Mouse (Mus musculus) kidney, embryonic 15.5 days (tissue): ENCODE measurements around the gene Hoxa2. TPM values are rescaled to one million over a fixed set of nuclear protein-coding genes. Genes with fewer than 3 reads are reported as not detected.

ENCODE experiments used
- ATAC-seq: fragments of 200-750 bp; cut with Nextera tagmentation; replicated peaks from 2 replicates; pipeline ENCODE4 v1.8.0; 2017; ENCODE audit warnings: moderate TSS enrichment; ENCODE audit not compliant: low FRiP score
- H3K27ac ChIP-seq: fragments of 300-500 bp; sonication (generic); 2 replicates; pipeline ENCODE4 v1.5.1; 2015; ENCODE audit warnings: mild to moderate bottlenecking, inconsistent platforms
- H3K27me3 ChIP-seq: fragments of 300-500 bp; sonication (generic); 2 replicates; pipeline ENCODE4 v1.6.1; 2015; ENCODE audit warnings: inconsistent platforms
- H3K36me3 ChIP-seq: fragments of 300-500 bp; sonication (generic); 2 replicates; pipeline ENCODE4 v1.6.1; 2015; ENCODE audit warnings: inconsistent platforms
- H3K4me1 ChIP-seq: fragments of 300-500 bp; sonication (generic); 2 replicates; pipeline ENCODE4 v1.6.1; 2015; ENCODE audit warnings: inconsistent platforms
- H3K4me2 ChIP-seq: fragments of 300-500 bp; sonication (generic); 2 replicates; pipeline ENCODE4 v1.6.1; 2015; ENCODE audit warnings: moderate library complexity, mild to moderate bottlenecking, inconsistent platforms
- H3K4me3 ChIP-seq: fragments of 300-500 bp; sonication (generic); replicated peaks from 2 replicates; pipeline ENCODE4 v1.5.1; 2015; ENCODE audit warnings: mild to moderate bottlenecking, inconsistent platforms
- H3K9ac ChIP-seq: fragments of 300-500 bp; sonication (generic); 2 replicates; pipeline ENCODE4 v1.6.1; 2015; ENCODE audit warnings: mild to moderate bottlenecking, inconsistent platforms
- H3K9me3 ChIP-seq: fragments of 300-500 bp; sonication (generic); replicated peaks from 2 replicates; pipeline ENCODE4 v1.6.1; 2016; ENCODE audit warnings: inconsistent platforms
- WGBS: fragments of 180-500 bp; shearing (Covaris S2); methylation state at CpG from one replicate; pipeline ENCODE4 v1.1.7; 2015; ENCODE audit warnings: mixed read lengths; 5-methylcytosine and 5-hydroxymethylcytosine counted together
- polyA plus RNA-seq: library from polyadenylated mRNA; unstranded; fragments of >200 nt; fragmentation: Nextera tagmentation; extraction: Ambion mirVana; gene quantifications from 2 replicates; pipeline ENCODE4 v1.2.1, GENCODE M21; 2015

Gene Hoxa2
- polyA plus RNA-seq, 1 experiment from 2014 or later = 2.2 TPM

DNA sequence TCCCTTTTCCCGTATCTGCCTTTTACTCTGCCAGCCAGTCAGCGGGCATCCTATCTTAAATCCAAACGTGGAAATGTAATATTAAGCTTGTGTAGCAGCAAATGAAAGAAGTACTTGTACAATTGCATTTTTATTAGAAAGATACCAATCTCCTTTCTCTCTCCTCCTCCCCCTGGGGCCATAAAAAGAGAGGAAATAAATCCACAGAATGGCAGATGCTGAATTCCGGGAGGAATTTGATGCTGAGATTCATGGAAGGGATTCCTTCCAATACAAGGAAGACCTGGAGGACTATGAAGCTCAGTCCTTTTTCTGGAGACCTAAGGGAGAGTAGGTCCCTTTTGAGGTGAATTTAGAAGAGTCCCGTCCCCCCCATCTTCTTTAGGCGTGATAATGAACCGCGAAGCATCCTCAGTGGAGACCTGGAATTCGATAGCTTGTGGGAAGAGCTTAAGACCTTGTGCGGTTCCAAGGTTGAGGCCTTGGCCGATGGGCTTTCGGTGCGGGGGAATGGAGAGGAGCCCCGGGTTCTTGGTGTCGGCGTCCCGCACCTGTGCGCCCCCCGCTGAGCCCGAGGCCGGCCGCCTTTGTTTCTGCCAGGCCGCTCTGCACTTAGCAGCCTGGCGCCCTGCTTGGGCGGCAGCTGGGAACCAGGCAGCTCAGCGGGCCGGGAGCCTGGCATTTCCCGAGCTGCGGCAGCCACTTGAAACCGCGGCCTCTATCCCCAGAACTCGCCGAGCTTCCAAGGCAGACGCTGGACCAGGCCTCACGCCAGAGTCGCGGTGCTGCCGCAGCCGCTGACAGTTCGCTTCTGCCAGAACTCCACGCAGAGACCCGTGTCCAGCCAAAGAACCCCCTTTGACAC, 3.8 kb upstream of the Hoxa2 start:
- Histone ChIP-seq H3K9ac (peak overlapping the region; percentile 23; the same call in 1 of the 2 replicates), H3K9me3 (no peaks in the 10 kb centered on the region), H3K27ac (peak overlapping the region; percentile 90), H3K36me3 (0 out of 2 replicates have a peak, but pooled peaks cover 4% of the 10 kb centered on the region), H3K4me2 (peak overlapping the region; percentile 49), H3K27me3 (no peaks in the 10 kb centered on the region), H3K4me3 (peak overlapping the region; percentile 14), H3K4me1 (peaks cover 95% of the 10 kb centered on the region)
- no peak for ATAC-seq
- 10% methylated on average over 42 of the region's 42 CpGs for WGBS

DNA sequence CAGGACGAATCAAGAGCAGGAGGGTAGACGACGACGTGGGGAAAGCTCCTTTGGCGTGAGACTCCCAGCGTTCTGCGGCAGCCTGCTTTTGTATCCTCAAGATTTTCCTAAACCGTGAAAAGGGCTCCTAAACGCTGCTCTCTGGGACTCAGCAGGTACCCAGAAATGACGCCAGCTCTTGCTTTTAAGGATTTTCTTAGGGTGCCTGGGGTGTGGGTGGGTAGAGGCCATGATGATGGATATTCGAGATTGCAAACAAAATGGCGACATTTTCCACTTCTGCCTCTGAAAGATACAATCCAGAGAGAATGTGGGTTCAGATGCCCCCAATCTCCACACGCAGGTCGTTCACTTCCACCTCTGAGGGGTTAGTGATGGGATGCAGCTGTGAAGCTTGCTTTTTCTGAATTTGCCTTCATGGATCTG, 3.1 kb upstream of the Hoxa2 start:
- no peaks in the 10 kb centered on the region for H3K27me3 ChIP-seq
- no peak for ATAC-seq
- peaks cover 95% of the 10 kb centered on the region for H3K4me1 ChIP-seq
- H3K9ac ChIP-seq = no peak overlapping the region
- H3K27ac ChIP-seq = peak overlapping the region; percentile 90
- WGBS = 33% methylated on average over 14 of the region's 14 CpGs
- H3K4me3 ChIP-seq = no peak overlapping the region
- H3K4me2 ChIP-seq = 0 out of 2 replicates have a peak overlapping the region, but pooled peaks have one; percentile 49
- H3K36me3 ChIP-seq = 0 out of 2 replicates have a peak, but pooled peaks cover 4% of the 10 kb centered on the region
- H3K9me3 ChIP-seq = no peaks in the 10 kb centered on the region

DNA sequence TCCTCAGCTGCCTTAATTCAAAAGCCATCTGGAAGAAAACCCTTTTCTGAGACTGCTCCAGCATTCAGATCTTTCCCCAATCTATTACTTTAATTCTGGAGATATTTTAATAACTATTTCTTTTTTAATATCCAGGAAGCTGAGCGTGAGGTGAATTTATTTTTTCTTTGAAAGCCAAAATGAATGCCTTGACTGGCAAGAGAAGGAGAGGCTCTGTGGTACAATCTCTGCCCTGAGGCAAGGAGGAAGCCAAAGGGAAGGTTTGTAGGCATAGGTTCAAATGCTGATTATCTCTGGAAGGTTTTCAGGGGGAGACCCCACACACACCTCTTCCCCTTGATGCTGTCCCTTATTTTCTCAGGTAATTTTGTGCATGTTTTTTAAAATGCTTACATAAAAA, 2.5 kb upstream of the Hoxa2 start:
- 47% methylated on average over 1 of the region's 1 CpGs for WGBS
- H3K27me3 ChIP-seq = no peaks in the 10 kb centered on the region
- H3K9me3 ChIP-seq = no peaks in the 10 kb centered on the region
- H3K4me1 ChIP-seq = peaks cover 94% of the 10 kb centered on the region
- peak overlapping the region; percentile 49; the same call in 1 of the 2 replicates for H3K4me2 ChIP-seq
- 0 out of 2 replicates have a peak overlapping the region, but pooled peaks have one; percentile 3 for H3K4me3 ChIP-seq
- H3K27ac ChIP-seq = peak overlapping the region; percentile 90
- ATAC-seq = no peak
- H3K36me3 ChIP-seq = 0 out of 2 replicates have a peak, but pooled peaks cover 4% of the 10 kb centered on the region
- no peak overlapping the region for H3K9ac ChIP-seq

DNA sequence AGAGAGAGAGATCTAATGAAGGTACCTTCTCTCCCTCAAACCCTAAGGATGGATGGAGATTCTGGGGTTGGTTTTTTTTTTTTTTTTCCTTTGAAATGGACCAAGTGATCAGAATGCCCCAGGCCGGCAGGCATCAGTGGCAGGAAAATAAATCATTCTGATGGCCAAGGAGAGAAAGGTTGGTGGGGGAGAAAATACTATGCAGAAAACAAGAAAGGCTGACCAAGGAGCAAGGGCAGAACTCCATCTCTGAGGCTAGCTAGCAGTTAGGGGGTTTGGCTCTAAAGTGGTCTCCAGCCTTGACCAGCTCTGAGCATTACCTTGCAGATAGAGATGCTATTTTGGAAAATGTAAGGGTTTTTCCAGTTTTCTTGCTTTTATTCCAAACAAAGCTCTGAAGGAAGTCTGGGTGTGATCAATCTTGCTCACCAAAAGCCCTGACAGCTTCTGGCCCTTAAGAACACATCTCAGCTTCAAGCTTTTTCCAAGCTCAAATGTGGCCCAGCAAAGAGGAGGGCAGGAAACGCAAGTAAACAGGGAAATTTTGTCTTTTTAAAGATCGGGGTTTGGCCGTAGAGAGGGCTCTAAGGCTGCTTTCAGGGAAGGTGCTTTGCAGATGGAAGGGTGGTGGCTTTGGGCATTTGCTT, 1.9 kb upstream of the Hoxa2 start:
- H3K9ac ChIP-seq = peak overlapping the region; percentile 12; the same call in 1 of the 2 replicates
- 28% methylated on average over 4 of the region's 4 CpGs for WGBS

DNA sequence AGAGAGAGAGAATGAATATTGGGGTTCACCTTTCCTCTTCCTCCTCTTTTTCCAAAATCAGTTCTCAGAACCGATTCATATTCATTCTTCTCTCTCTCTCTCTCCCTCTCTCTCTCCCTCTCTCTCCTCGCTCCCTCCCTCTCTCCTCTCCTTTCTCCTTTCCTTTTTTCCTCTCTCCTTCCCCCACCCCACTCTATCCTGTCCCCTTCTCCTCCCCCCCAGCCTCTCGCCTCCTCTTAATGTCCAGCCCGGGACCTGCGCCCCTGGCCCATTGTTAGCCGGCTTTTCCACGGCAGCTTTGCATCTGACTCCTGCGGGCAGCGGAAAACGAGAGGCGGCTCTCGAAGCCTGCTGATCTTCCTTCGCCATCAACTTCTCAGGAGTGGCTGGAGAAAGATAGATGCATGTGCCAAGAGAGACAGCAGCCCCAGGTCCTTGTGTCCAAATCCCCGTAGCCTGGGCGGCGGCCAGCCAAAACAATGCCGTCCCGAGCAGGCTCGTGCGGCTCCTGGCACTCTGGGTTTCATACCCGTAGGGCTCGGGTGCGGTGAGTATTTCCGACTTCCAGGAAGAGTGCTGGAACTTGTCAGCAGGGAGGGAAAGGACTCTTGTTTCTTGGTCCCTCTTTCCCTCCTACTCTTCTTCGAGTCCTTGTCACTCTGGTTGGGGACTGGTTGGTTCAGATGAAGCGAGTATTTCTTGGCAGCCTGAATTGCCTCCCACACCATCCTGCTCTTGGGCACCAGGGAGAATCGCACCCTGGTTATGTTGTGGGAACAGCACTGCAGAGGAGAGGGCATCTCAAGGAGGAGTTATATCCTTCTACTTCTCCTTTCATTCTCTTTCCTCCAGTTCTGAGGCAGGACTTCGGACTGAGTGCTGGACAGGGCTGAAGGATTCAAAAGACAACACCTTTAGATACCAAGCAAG, 1.1 kb upstream of the Hoxa2 start:
- peak overlapping the region; percentile 21 for H3K9ac ChIP-seq
- ATAC-seq = no peak
- no peaks in the 10 kb centered on the region for H3K27me3 ChIP-seq
- WGBS = 6% methylated on average over 28 of the region's 28 CpGs
- H3K36me3 ChIP-seq = 0 out of 2 replicates have a peak, but pooled peaks cover 4% of the 10 kb centered on the region
- H3K9me3 ChIP-seq = no peaks in the 10 kb centered on the region
- H3K4me1 ChIP-seq = peaks cover 91% of the 10 kb centered on the region
- H3K27ac ChIP-seq = peak overlapping the region; percentile 90
- peak overlapping the region; percentile 77 for H3K4me2 ChIP-seq
- peak overlapping the region; percentile 19 for H3K4me3 ChIP-seq

More for the DNA sequence above, 1.9 kb upstream of the Hoxa2 start:
- Histone ChIP-seq H3K27ac (peak overlapping the region; percentile 90), H3K4me2 (peak overlapping the region; percentile 49; the same call in 1 of the 2 replicates), H3K4me3 (0 out of 2 replicates have a peak overlapping the region, but pooled peaks have one; percentile 3), H3K9me3 (no peaks in the 10 kb centered on the region), H3K4me1 (peaks cover 94% of the 10 kb centered on the region), H3K27me3 (no peaks in the 10 kb centered on the region), H3K36me3 (0 out of 2 replicates have a peak, but pooled peaks cover 4% of the 10 kb centered on the region)
- ATAC-seq = no peak

DNA sequence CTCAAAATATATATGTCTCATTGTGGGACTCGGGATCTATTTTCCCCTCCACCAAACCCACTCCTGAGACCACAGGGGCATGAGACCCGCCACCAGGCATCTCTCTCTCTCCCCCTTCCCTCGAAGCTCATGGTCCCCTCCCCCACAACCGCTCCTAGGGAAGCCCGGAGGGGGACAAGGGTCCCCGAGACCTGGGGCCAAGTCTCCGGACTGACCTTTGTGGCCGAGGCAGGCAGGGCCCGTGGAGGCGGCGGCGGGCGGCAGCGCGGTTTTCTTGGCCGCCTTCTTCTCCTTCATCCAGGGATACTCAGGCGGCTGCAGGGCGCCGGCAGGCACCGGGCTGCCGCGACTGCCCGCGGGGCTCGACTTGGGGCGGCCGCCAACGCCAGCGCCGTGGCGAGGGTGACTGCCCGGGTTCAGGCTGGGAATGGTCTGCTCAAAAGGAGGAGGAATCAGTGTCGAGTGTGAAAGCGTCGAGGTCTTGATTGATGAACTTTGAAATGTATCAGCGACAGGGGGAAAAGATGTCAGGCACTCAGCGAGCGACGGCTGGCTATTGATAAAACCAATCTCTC, 493 bp downstream of the Hoxa2 start:
- peak overlapping the region; percentile 44 for H3K4me3 ChIP-seq
- H3K27me3 ChIP-seq = no peaks in the 10 kb centered on the region
- no peaks in the 10 kb centered on the region for H3K9me3 ChIP-seq
- no peak for ATAC-seq
- H3K36me3 ChIP-seq = no peaks in the 10 kb centered on the region
- peaks cover 94% of the 10 kb centered on the region for H3K4me1 ChIP-seq
- H3K27ac ChIP-seq = peak overlapping the region; percentile 90
- peak overlapping the region; percentile 77 for H3K4me2 ChIP-seq
- 2% methylated on average over 39 of the region's 39 CpGs for WGBS
- peak overlapping the region; percentile 54 for H3K9ac ChIP-seq

DNA sequence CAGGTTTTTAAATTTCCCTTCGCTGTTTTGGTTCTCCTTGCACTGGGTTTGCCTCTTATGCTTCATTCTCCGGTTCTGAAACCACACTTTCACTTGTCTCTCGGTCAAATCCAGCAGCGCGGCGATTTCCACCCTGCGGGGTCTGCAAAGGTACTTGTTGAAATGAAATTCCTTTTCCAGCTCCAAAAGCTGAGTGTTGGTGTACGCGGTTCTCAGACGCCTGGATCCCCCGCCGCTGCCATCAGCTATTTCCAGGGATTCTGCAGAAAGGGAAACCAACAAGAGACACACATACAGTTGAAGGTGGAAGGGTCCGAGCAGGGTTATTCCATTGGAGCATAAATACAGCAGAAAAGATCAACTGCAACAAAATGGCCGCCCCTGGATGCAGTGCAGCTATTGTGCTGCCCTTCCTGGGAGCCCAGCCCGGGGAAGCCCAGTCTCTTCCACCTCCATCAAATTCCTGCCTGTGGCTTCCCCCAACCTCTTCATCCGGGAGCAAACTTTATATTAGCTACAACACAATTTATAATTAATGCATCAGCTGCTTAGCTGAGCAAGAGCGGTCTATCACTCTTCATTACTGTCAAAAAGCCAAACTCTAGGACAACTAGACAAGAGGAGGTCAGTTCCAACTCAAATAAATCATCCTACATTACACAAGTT, 1.1 kb downstream of the Hoxa2 start:
- Histone ChIP-seq H3K4me1 (peaks cover 95% of the 10 kb centered on the region), H3K27me3 (no peaks in the 10 kb centered on the region), H3K36me3 (no peaks in the 10 kb centered on the region), H3K9ac (peak overlapping the region; percentile 54; the same call in 1 of the 2 replicates), H3K27ac (peak overlapping the region; percentile 90), H3K4me2 (peak overlapping the region; percentile 77), H3K4me3 (peak overlapping the region; percentile 44), H3K9me3 (no peaks in the 10 kb centered on the region)
- WGBS = 13% methylated on average over 17 of the region's 17 CpGs
- ATAC-seq = no peak

DNA sequence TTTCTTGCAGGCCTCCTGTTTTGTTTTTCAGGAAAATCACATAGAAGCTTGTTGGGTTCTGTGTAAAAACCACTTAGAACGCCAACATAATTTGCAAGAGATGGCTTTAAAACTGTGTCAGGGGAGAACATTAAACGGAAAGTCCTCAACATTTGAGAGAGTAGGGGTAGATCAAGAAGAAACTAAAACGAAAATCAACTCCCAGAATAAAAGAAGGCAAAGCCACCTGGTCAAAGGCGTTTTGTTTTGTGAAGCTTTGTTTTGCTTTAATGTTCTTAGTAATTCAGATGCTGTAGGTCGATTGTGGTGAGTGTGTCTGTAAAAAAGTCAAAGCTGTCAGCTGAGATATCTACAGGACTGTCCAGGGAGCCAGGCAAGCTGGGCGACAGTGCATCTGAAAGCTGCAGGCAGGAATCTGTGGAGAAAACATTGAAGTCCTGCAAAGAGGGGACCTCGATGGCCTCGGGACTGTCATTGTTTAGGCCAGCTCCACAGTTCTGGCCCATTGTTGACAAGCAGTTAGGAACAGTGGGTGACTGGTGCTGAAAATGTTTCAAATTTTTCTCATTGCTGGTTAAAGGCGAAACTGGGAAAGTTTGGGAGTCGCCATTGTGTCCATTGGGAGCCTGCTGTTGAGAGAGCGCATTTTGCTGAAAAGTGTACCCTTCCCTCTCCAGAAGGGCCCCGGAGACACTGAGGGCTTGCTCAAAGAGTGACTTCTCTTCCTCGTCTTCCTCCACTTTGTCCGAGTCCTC, 1.8 kb downstream of the Hoxa2 start:
- Histone ChIP-seq H3K4me3 (peak overlapping the region; percentile 44), H3K36me3 (no peaks in the 10 kb centered on the region), H3K4me2 (peak overlapping the region; percentile 77), H3K4me1 (peaks cover 92% of the 10 kb centered on the region), H3K9me3 (no peaks in the 10 kb centered on the region), H3K27ac (peak overlapping the region; percentile 90), H3K27me3 (peaks cover 4% of the 10 kb centered on the region), H3K9ac (no peak overlapping the region)
- 27% methylated on average over 14 of the region's 14 CpGs for WGBS
- no peak for ATAC-seq

DNA sequence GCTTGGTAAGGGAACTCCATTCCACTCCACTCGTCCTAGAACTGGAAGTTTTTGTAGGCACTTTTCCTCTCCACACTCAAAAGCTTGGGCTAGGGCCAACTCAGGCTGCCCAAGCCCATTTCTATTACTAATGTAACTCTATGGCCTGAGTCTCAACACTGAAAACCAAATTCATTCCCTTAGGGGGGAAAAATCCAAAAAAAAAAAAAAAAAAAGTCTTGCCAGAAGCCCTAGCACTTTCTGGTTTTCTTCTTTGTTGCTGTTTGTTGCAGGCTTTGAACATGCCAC, 2.6 kb downstream of the Hoxa2 start:
- Histone ChIP-seq H3K4me2 (peak overlapping the region; percentile 34; the same call in 1 of the 2 replicates), H3K4me3 (no peak overlapping the region), H3K27ac (peak overlapping the region; percentile 57; the same call in 1 of the 2 replicates), H3K9me3 (no peaks in the 10 kb centered on the region), H3K9ac (no peak overlapping the region), H3K36me3 (no peaks in the 10 kb centered on the region), H3K4me1 (peaks cover 92% of the 10 kb centered on the region), H3K27me3 (peaks cover 11% of the 10 kb centered on the region)
- 38% methylated on average over 1 of the region's 1 CpGs for WGBS
- no peak for ATAC-seq

DNA sequence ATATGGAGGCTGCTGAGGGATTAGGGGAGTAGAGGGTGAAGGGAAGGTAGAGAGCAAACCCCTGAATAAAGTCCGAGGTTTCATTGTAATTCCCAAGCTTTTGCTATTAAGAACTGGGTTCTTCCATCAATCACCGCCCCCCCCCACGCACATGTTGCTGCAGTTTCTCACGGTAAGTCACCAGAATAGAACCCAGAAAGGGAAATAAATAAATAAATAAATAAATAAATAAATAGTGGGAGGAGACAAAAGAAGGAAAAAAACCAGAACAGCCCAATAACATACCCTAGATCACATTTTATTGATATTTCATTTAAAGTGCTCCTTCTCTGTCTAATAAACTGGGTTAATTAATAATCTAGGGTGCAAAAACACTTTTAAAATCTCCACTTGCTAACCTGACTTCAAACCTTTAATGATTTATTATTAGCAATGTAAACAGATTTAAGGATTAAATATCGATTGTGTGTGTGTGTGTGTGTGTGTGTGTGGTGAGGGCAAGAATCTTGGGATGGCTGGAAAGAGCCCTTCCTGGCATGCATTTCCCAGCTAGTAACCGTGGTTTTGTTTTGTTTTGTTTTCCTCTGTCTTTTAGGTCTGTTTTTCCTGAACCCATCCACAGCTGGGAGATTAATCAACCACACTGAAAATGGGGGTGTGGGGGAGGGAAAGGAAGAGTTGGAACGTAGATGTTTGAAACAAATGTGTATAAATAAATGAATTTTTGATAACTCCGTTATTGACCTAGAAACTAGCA, 3.1 kb downstream of the Hoxa2 start:
- peaks cover 16% of the 10 kb centered on the region for H3K27me3 ChIP-seq
- no peak for ATAC-seq
- H3K4me3 ChIP-seq = peak overlapping the region; percentile 85
- H3K27ac ChIP-seq = peak overlapping the region; percentile 95
- H3K36me3 ChIP-seq = no peaks in the 10 kb centered on the region
- no peak overlapping the region for H3K9ac ChIP-seq
- peaks cover 92% of the 10 kb centered on the region for H3K4me1 ChIP-seq
- H3K9me3 ChIP-seq = no peaks in the 10 kb centered on the region
- H3K4me2 ChIP-seq = peak overlapping the region; percentile 97
- WGBS = 11% methylated on average over 8 of the region's 8 CpGs
